8 mouse cellular contexts compared by ENCODE assay signal in genomic region chr4:22477711-22478230, GRCm38 (mm10). TPM values are rescaled to one million over a fixed set of nuclear protein-coding genes. Genes with fewer than 3 reads are reported as not detected.
DNase-seq lines count a peak whose midpoint lies in the region; ATAC-seq and TF ChIP-seq lines count a peak whose summit lies in the region.

No protein-coding gene starts in this region.

- H3K4me3 ChIP-seq in ES-E14 (ENCODE audit: insufficient read depth in 1 of 2, low read depth in 1 of 2, low read length in 2 of 2, poor library complexity in 1 of 2, severe bottlenecking in 1 of 2): peak overlapping the region; percentile 10 to 58
- H3K4me3 ChIP-seq in forebrain, embryonic 10.5 days: peak overlapping the region; percentile 87
- H3K4me3 ChIP-seq in liver, embryonic 16.5 days (ENCODE audit: low read depth, low read length): no peak overlapping the region

- 0 out of 2 replicates have a peak overlapping the region, but pooled peaks have one; percentile 6 for H3K4me2 ChIP-seq in liver, embryonic 16.5 days (ENCODE audit: low read depth, low read length)

- DNase-seq in kidney, adult 18-20 months: peak; percentile 12
- no peak for DNase-seq in kidney, postnatal 25 days
- DNase-seq in ES-E14 (ENCODE audit: low read depth, low spot score): no peak
- peak; percentile 52 for DNase-seq in forebrain, embryonic 10.5 days (ENCODE audit: extremely low spot score, low spot score)
- DNase-seq in adrenal gland, postnatal 36 days: no peak
- no peak for DNase-seq in adrenal gland, postnatal 14 days

- no peak overlapping the region for H3K27ac ChIP-seq in ES-E14 (ENCODE audit: insufficient read depth, low read depth, low read length, poor library complexity, severe bottlenecking)
- peak overlapping the region; percentile 85 for H3K27ac ChIP-seq in forebrain, embryonic 10.5 days
- H3K27ac ChIP-seq in liver, embryonic 16.5 days (ENCODE audit: low read length): no peak overlapping the region

- no peaks in the 10 kb centered on the region for H3K36me3 ChIP-seq in ES-E14 (ENCODE audit: control insufficient read depth, insufficient read depth, low read length, poor library complexity, severe bottlenecking)
- no peaks in the 10 kb centered on the region for H3K36me3 ChIP-seq in forebrain, embryonic 10.5 days (replicated peaks)
- H3K36me3 ChIP-seq in liver, embryonic 16.5 days (ENCODE audit: control insufficient read depth, insufficient read depth): no peaks in the 10 kb centered on the region

- H3K4me1 ChIP-seq in ES-E14 (ENCODE audit: control insufficient read depth in 2 of 2, insufficient read depth in 2 of 2, low read length in 2 of 2, poor library complexity in 1 of 2): no peaks in the 10 kb centered on the region
- peaks cover 60% of the 10 kb centered on the region for H3K4me1 ChIP-seq in forebrain, embryonic 10.5 days
- no peaks in the 10 kb centered on the region for H3K4me1 ChIP-seq in liver, embryonic 16.5 days (ENCODE audit: control insufficient read depth, low read depth, low read length)

- no peak for ATAC-seq in liver, embryonic 16.5 days (ENCODE audit: low read depth)
- ATAC-seq in monocyte, adult 5-6 weeks (replicated peaks; ENCODE audit: insufficient number of reproducible peaks, low FRiP score, low TSS enrichment, poor library complexity, severe bottlenecking): no peak

- WGBS in forebrain, embryonic 10.5 days: under 1% methylated on average over 23 of the region's 28 CpGs
- 1% methylated on average over 19 of the region's 28 CpGs for WGBS in liver, embryonic 16.5 days (ENCODE audit: insufficient replicate concordance)

- in situ Hi-C loops in ES-E14 (cut with MboI; ENCODE audit: low sequenced_read_pairs in 2 of 2, unreplicated experiment in 2 of 2): no loop called here

- H3K9ac ChIP-seq in ES-E14 (ENCODE audit: insufficient read depth, low read depth, low read length, poor library complexity, severe bottlenecking): no peak overlapping the region
- no peak overlapping the region for H3K9ac ChIP-seq in liver, embryonic 16.5 days (ENCODE audit: low read depth, low read length)

- H3K27me3 ChIP-seq in forebrain, embryonic 10.5 days (ENCODE audit: poor library complexity, severe bottlenecking): peaks cover 84% of the 10 kb centered on the region
- peaks cover 63% of the 10 kb centered on the region for H3K27me3 ChIP-seq in liver, embryonic 16.5 days (ENCODE audit: control insufficient read depth, insufficient read depth, low read depth, low read length)

- H3K9me3 ChIP-seq in ES-E14 (ENCODE audit: control insufficient read depth, insufficient read depth, low read depth, low read length): no peaks in the 10 kb centered on the region
- H3K9me3 ChIP-seq in forebrain, embryonic 10.5 days: no peaks in the 10 kb centered on the region
- no peaks in the 10 kb centered on the region for H3K9me3 ChIP-seq in liver, embryonic 16.5 days (replicated peaks; ENCODE audit: control insufficient read depth, low read length)

TF ChIP-seq in ES-E14, 5 proteins besides CTCF, POLR2A, EP300 and RAD21:
- TF ChIP-seq ZC3H11A (IDR thresholded peaks at IDR 0.05; ENCODE audit: borderline replicate concordance, low read depth, low read length): no peak
- no peak for TF ChIP-seq MAFK (IDR thresholded peaks at IDR 0.05; ENCODE audit: insufficient read depth, low read depth, low read length)
- no peak for TF ChIP-seq ZNF384 (IDR thresholded peaks at IDR 0.05; ENCODE audit: low read depth, low read length)
- no peak for TF ChIP-seq CHD2 (IDR thresholded peaks at IDR 0.05; ENCODE audit: low read depth, low read length)
TF ChIP-seq in ES-E14: peak in this region for 0.

RNA-seq across cellular contexts. Expression of gene Pou3f2, which starts 10.4 kb away (rescaled TPM):
- total RNA-seq in ES-E14 (2012; rRNA removed): 0.18 TPM in 1 of 2 replicates, not detected in the other
- polyA plus RNA-seq in forebrain, embryonic 10.5 days (2016; fragmentation: Nextera tagmentation; extraction: Ambion mirVana): 13.3 and 14.6 TPM in 2 replicates
- polyA plus RNA-seq in liver, embryonic 16.5 days (2015; fragmentation: Nextera tagmentation; extraction: Ambion mirVana): not detected in 2 replicates
- not detected in 3 replicates for total RNA-seq in monocyte, adult 5-6 weeks (2017)
- under 1 TPM; 0.07 to 0.10 TPM for total RNA-seq in adrenal gland, postnatal 36 days (2021)
- total RNA-seq in adrenal gland, postnatal 14 days (2021): 0.07 and 0.08 TPM in 2 replicates

Comparison
In these comparisons a context has a peak if more than half of its experiments do, and no peak if none do; other contexts are left out.
1. DNase-seq: peak in kidney, adult 18-20 months (single experiment) and forebrain, embryonic 10.5 days (single experiment); none in kidney, postnatal 25 days (0 of 2), ES-E14 (single experiment), adrenal gland, postnatal 36 days (0 of 2) and adrenal gland, postnatal 14 days (single experiment).